Mouse (Mus musculus) G1E (cell line): ENCODE measurements around the gene Mrps26. TPM values are rescaled to one million over a fixed set of nuclear protein-coding genes. Genes with fewer than 3 reads are reported as not detected.

Experiments used
- ATAC-seq: 2 replicates; pipeline ENCODE4 v1.8.0; 2016; ENCODE audit warnings: mild to moderate bottlenecking; ENCODE audit not compliant: insufficient number of reproducible peaks, poor library complexity, low FRiP score, severe bottlenecking; ENCODE audit errors: extremely low read depth
- DNase-seq: peaks from one replicate; pipeline ENCODE4 v3.0.0; 2012; ENCODE audit warnings: low spot score
- H3K27me3 ChIP-seq: 2 replicates; pipeline ENCODE4 v1.6.1; 2012; ENCODE audit warnings: mild to moderate bottlenecking, low read length, inconsistent platforms; ENCODE audit not compliant: insufficient read depth
- H3K36me3 ChIP-seq: replicated peaks from 2 replicates; pipeline ENCODE3; 2012; ENCODE audit warnings: mild to moderate bottlenecking, inconsistent platforms
- H3K4me1 ChIP-seq: 2 replicates; pipeline ENCODE4 v1.6.1; 2012; ENCODE audit warnings: low read depth, low read length, inconsistent platforms, mixed read lengths; ENCODE audit not compliant: insufficient read depth
- H3K4me3 ChIP-seq: 2 replicates; pipeline ENCODE4 v1.5.1; 2012; ENCODE audit warnings: low read depth, mild to moderate bottlenecking, inconsistent platforms, low read length, moderate library complexity, mixed read lengths
- H3K9me3 ChIP-seq: replicated peaks from 2 replicates; pipeline ENCODE4 v1.6.1; 2012; ENCODE audit warnings: inconsistent platforms
- CTCF ChIP-seq: IDR thresholded peaks from 2 replicates; pipeline ENCODE4 v1.5.1; 2012; ENCODE audit warnings: low read depth, low read length, inconsistent platforms, mixed read lengths
- GATA1 ChIP-seq: IDR thresholded peaks from 2 replicates; pipeline ENCODE4 v1.6.1; 2012; ENCODE audit warnings: borderline replicate concordance, low read length, inconsistent platforms, mixed read lengths
- GATA2 ChIP-seq: IDR thresholded peaks from 2 replicates; pipeline ENCODE4 v1.6.1; 2012; ENCODE audit warnings: low read depth, low read length, inconsistent platforms, borderline replicate concordance
- POLR2AphosphoS5 ChIP-seq: IDR thresholded peaks from 2 replicates; pipeline ENCODE4 v1.6.1; 2012; ENCODE audit warnings: low read depth, low read length, inconsistent platforms; ENCODE audit not compliant: insufficient replicate concordance
- TAL1 ChIP-seq: conservative IDR thresholded peaks from 2 replicates; pipeline ENCODE4 v1.6.1; 2012; ENCODE audit warnings: low read depth, low read length, inconsistent platforms, mixed read lengths
- polyA plus RNA-seq: library from polyadenylated mRNA; stranded (reverse); fragments of >175 nt; gene quantifications from 2 replicates; pipeline ENCODE4 v1.2.3, GENCODE M21; 2012
- total RNA-seq, 2 experiments: library from RNA; stranded (forward) in 1 of 2; stranded (reverse) in 1 of 2; fragments of 200-1000 nt in 1 of 2; fragments of >200 nt in 1 of 2; fragmentation: Nextera tagmentation in 1 of 2; gene quantifications; 2 replicates each; pipeline ENCODE4 v1.2.3; 2014 to 2017

The Mrps26 gene
- total and polyA plus RNA-seq, 3 experiments: 60.6 to 144 (median 75.7) TPM

- Histone ChIP-seq H3K36me3 (peaks cover 96% of the 10 kb centered on the region), H3K4me3 (no peak overlapping the region), H3K4me1 (peaks cover 11% of the 10 kb centered on the region), H3K27me3 (no peaks in the 10 kb centered on the region), H3K9me3 (no peaks in the 10 kb centered on the region)
- DNase-seq (no peak), ATAC-seq (peak; percentile 63)
- TF ChIP-seq CTCF (no peak), GATA1 (no peak), TAL1 (no peak), GATA2 (no peak), POLR2AphosphoS5 (no peak)
Observed at GRCm38 (mm10) chr2:130546957-130547356, 16.6 kb upstream of the Mrps26 start.

- TF ChIP-seq GATA1: no peak
- no peak for TF ChIP-seq CTCF
- Histone ChIP-seq H3K4me3 (no peak overlapping the region), H3K4me1 (no peaks in the 10 kb centered on the region), H3K36me3 (peaks cover 86% of the 10 kb centered on the region), H3K27me3 (no peaks in the 10 kb centered on the region), H3K9me3 (no peaks in the 10 kb centered on the region)
- ATAC-seq (no peak), DNase-seq (no peak)
Observed at GRCm38 (mm10) chr2:130554841-130555240, 8.7 kb upstream of the Mrps26 start.

GRCm38 (mm10) chr2:130556292-130556691 lies 7.2 kb upstream of the Mrps26 start:
- H3K27me3 ChIP-seq: no peaks in the 10 kb centered on the region
- DNase-seq (no peak), ATAC-seq (no peak)
- H3K4me1 ChIP-seq: no peaks in the 10 kb centered on the region
- peaks cover 77% of the 10 kb centered on the region for H3K36me3 ChIP-seq
- H3K4me3 ChIP-seq: no peak overlapping the region
- no peaks in the 10 kb centered on the region for H3K9me3 ChIP-seq
- no peak for TF ChIP-seq GATA1
- TF ChIP-seq CTCF: no peak
- TF ChIP-seq TAL1: no peak
- TF ChIP-seq POLR2AphosphoS5: no peak
- no peak for TF ChIP-seq GATA2

GRCm38 (mm10) chr2:130557462-130557861 lies 6.1 kb upstream of the Mrps26 start:
- no peak overlapping the region for H3K4me3 ChIP-seq
- ATAC-seq: no peak

GRCm38 (mm10) chr2:130558015-130558414 lies 5.5 kb upstream of the Mrps26 start:
- H3K27me3 ChIP-seq: no peaks in the 10 kb centered on the region
- peaks cover 59% of the 10 kb centered on the region for H3K36me3 ChIP-seq
- H3K4me3 ChIP-seq: no peak overlapping the region
- ATAC-seq (no peak), DNase-seq (no peak)
- no peak for TF ChIP-seq GATA2
- no peak for TF ChIP-seq TAL1
- TF ChIP-seq CTCF: no peak
- no peak for TF ChIP-seq POLR2AphosphoS5
- TF ChIP-seq GATA1: no peak
- H3K9me3 ChIP-seq: no peaks in the 10 kb centered on the region
- H3K4me1 ChIP-seq: peaks cover 5% of the 10 kb centered on the region

More at GRCm38 (mm10) chr2:130557462-130557861, 6.1 kb upstream of the Mrps26 start:
- H3K4me1 ChIP-seq: no peaks in the 10 kb centered on the region
- H3K27me3 ChIP-seq: no peaks in the 10 kb centered on the region
- H3K9me3 ChIP-seq: no peaks in the 10 kb centered on the region
- no peak for DNase-seq
- no peak for TF ChIP-seq POLR2AphosphoS5
- no peak for TF ChIP-seq TAL1
- no peak for TF ChIP-seq GATA1
- no peak for TF ChIP-seq CTCF
- TF ChIP-seq GATA2: no peak
- H3K36me3 ChIP-seq: peaks cover 65% of the 10 kb centered on the region

- Histone ChIP-seq H3K4me1 (peaks cover 33% of the 10 kb centered on the region), H3K9me3 (no peaks in the 10 kb centered on the region), H3K4me3 (peak overlapping the region; percentile 97), H3K27me3 (no peaks in the 10 kb centered on the region), H3K36me3 (peaks cover 45% of the 10 kb centered on the region)
- no peak for TF ChIP-seq GATA2
- no peak for TF ChIP-seq CTCF
- no peak for TF ChIP-seq POLR2AphosphoS5
- TF ChIP-seq GATA1: no peak
- no peak for TF ChIP-seq TAL1
- DNase-seq: peak; percentile 22
- no peak for ATAC-seq
Observed at GRCm38 (mm10) chr2:130564063-130564462, 521 bp downstream of the Mrps26 start.

- Histone ChIP-seq H3K4me3 (peak overlapping the region; percentile 97; the same call in 1 of the 2 replicates), H3K9me3 (no peaks in the 10 kb centered on the region), H3K36me3 (peaks cover 39% of the 10 kb centered on the region), H3K27me3 (no peaks in the 10 kb centered on the region), H3K4me1 (peaks cover 33% of the 10 kb centered on the region)
- ATAC-seq (no peak), DNase-seq (no peak)
- TF ChIP-seq CTCF: no peak
- no peak for TF ChIP-seq POLR2AphosphoS5
- TF ChIP-seq GATA2: no peak
- TF ChIP-seq GATA1: no peak
- no peak for TF ChIP-seq TAL1
Observed at GRCm38 (mm10) chr2:130564983-130565382, 1.4 kb downstream of the Mrps26 start.
